Mouse (Mus musculus) CH12.LX (cell line): Measurements from ENCODE around the gene Ovca2. TPM values are rescaled to one million over a fixed set of nuclear protein-coding genes. Genes with fewer than 3 reads are reported as not detected.

Experiments
- DNase-seq: peaks from one replicate; pipeline ENCODE4 v3.0.0-alpha.2; 2013; ENCODE audit errors: extremely low read depth
- H3K27ac ChIP-seq: 2 replicates; pipeline ENCODE4 v1.5.1; 2012; ENCODE audit warnings: low read depth, mild to moderate bottlenecking, control low read depth, moderate library complexity; ENCODE audit not compliant: insufficient read depth
- H3K27me3 ChIP-seq: replicated peaks from 2 replicates; pipeline ENCODE3; 2012; ENCODE audit warnings: inconsistent platforms
- H3K36me3 ChIP-seq, 2 experiments: replicated peaks in 1 of 2; 2 replicates each; pipeline versions ENCODE3 to v1.6.1; 2012; ENCODE audit warnings: inconsistent platforms in 1 of 2, low read length in 1 of 2, mild to moderate bottlenecking in 1 of 2, mixed read lengths in 1 of 2, moderate library complexity in 1 of 2; ENCODE audit not compliant: control insufficient read depth in 1 of 2, insufficient read depth in 1 of 2
- H3K4me1 ChIP-seq, 2 experiments: 2 replicates each; pipeline ENCODE4 v1.6.1; 2012; ENCODE audit warnings: inconsistent platforms in 1 of 2, moderate library complexity in 1 of 2; ENCODE audit not compliant: insufficient read depth in 2 of 2, control insufficient read depth in 1 of 2
- H3K4me2 ChIP-seq: 2 replicates; pipeline ENCODE4 v1.6.1; 2012; ENCODE audit warnings: low read depth, mild to moderate bottlenecking, control low read depth; ENCODE audit not compliant: poor library complexity, insufficient read depth, severe bottlenecking
- H3K4me3 ChIP-seq, 3 experiments: fragments of 150-350 bp in 1 of 3; sonication (generic) in 1 of 3; replicated peaks in 1 of 3; 2 replicates each; pipeline versions ENCODE3 to v1.5.1; 2011 to 2012; ENCODE audit warnings: low read depth in 2 of 3, low read length in 2 of 3, mild to moderate bottlenecking in 2 of 3, moderate library complexity in 2 of 3, control low read depth in 1 of 3, improper control_type of control experiment in 1 of 3, inconsistent platforms in 1 of 3, mixed read lengths in 1 of 3; ENCODE audit not compliant: poor library complexity in 1 of 3
- H3K79me2 ChIP-seq: replicated peaks from 2 replicates; pipeline ENCODE4 v1.6.1; 2012; ENCODE audit warnings: mild to moderate bottlenecking, moderate library complexity; ENCODE audit not compliant: control insufficient read depth, poor library complexity, insufficient read depth, severe bottlenecking; ENCODE audit errors: extremely low read depth
- H3K9ac ChIP-seq: 2 replicates; pipeline ENCODE4 v1.6.1; 2012; ENCODE audit warnings: low read depth, mild to moderate bottlenecking, control low read depth, moderate library complexity; ENCODE audit not compliant: insufficient read depth
- H3K9me3 ChIP-seq: replicated peaks from 2 replicates; pipeline ENCODE3; 2012; ENCODE audit warnings: low read length, inconsistent platforms, mixed read lengths
- CHD2 ChIP-seq: IDR thresholded peaks from 2 replicates; pipeline ENCODE4 v1.6.1; 2011; ENCODE audit warnings: low read length, improper control_type of control experiment
- CTCF ChIP-seq, 2 experiments: IDR thresholded peaks in 1 of 2; conservative IDR thresholded peaks in 1 of 2; 2 replicates each; pipeline ENCODE4 v1.5.1; 2011 to 2012; ENCODE audit warnings: low read depth in 2 of 2, low read length in 2 of 2, improper control_type of control experiment in 1 of 2, inconsistent platforms in 1 of 2, mild to moderate bottlenecking in 1 of 2, moderate library complexity in 1 of 2
- ELF1 ChIP-seq: IDR thresholded peaks from 2 replicates; pipeline ENCODE4 v1.6.1; 2014; ENCODE audit warnings: low read depth, mild to moderate bottlenecking, inconsistent platforms, low read length, improper control_type of control experiment
- EP300 ChIP-seq: IDR thresholded peaks from 2 replicates; pipeline ENCODE4 v1.6.1; 2011; ENCODE audit warnings: low read length, improper control_type of control experiment
- HCFC1 ChIP-seq: IDR thresholded peaks from 2 replicates; pipeline ENCODE4 v1.6.1; 2012; ENCODE audit warnings: low read depth, mild to moderate bottlenecking, inconsistent platforms, low read length, improper control_type of control experiment
- JUN ChIP-seq: IDR thresholded peaks from 2 replicates; pipeline ENCODE4 v1.6.1; 2011; ENCODE audit warnings: low read depth, mild to moderate bottlenecking, low read length, improper control_type of control experiment, moderate library complexity; ENCODE audit not compliant: insufficient read depth
- MEF2A ChIP-seq: IDR thresholded peaks from 2 replicates; pipeline ENCODE4 v1.6.1; 2014; ENCODE audit warnings: low read depth, mild to moderate bottlenecking, inconsistent platforms, low read length, improper control_type of control experiment, borderline replicate concordance
- MYC ChIP-seq: IDR thresholded peaks from 2 replicates; pipeline ENCODE4 v1.6.1; 2011; ENCODE audit warnings: low read depth, mild to moderate bottlenecking, improper control_type of control experiment, low read length
- NRF1 ChIP-seq: IDR thresholded peaks from 2 replicates; pipeline ENCODE4 v1.6.1; 2014; ENCODE audit warnings: low read depth, mild to moderate bottlenecking, inconsistent platforms, low read length, improper control_type of control experiment, moderate library complexity
- PAX5 ChIP-seq: IDR thresholded peaks from 2 replicates; pipeline ENCODE4 v1.6.1; 2012; ENCODE audit warnings: low read length, inconsistent platforms, mixed read lengths
- POLR2A ChIP-seq: IDR thresholded peaks from 2 replicates; pipeline ENCODE4 v1.6.1; 2011; ENCODE audit warnings: low read depth, mild to moderate bottlenecking, improper control_type of control experiment, low read length
- RAD21 ChIP-seq: IDR thresholded peaks from 2 replicates; pipeline ENCODE4 v1.6.1; 2011; ENCODE audit warnings: low read depth, mild to moderate bottlenecking, low read length, improper control_type of control experiment, moderate library complexity
- TBP ChIP-seq: conservative IDR thresholded peaks from 2 replicates; pipeline ENCODE4 v1.6.1; 2011; ENCODE audit warnings: low read depth, low read length, improper control_type of control experiment
- TCF12 ChIP-seq: IDR thresholded peaks from 2 replicates; pipeline ENCODE4 v1.6.1; 2014; ENCODE audit warnings: low read depth, mild to moderate bottlenecking, inconsistent platforms, low read length, improper control_type of control experiment
- UBTF ChIP-seq: IDR thresholded peaks from 2 replicates; pipeline ENCODE4 v1.6.1; 2012; ENCODE audit warnings: low read depth, mild to moderate bottlenecking, inconsistent platforms, low read length, improper control_type of control experiment, moderate library complexity
- dilution Hi-C: fragments of 300-500 bp; cut with MboI; formaldehyde crosslinking; loops from 2 replicates; pipeline ENCODE4 v1.14.3; 2020; ENCODE audit warnings: low sequenced_read_pairs; ENCODE audit not compliant: extremely low pct_unique_long_range_greater_than_20kb, extremely low pct_ligation_motif_present
- in situ Hi-C: fragments of 300-500 bp; cut with MboI; formaldehyde crosslinking; loops from 3 replicates; pipeline ENCODE4 v1.14.3; 2019; ENCODE audit warnings: low sequenced_read_pairs, low pct_ligation_motif_present, low pct_unique_long_range_greater_than_20kb, mixed read lengths
- polyA plus RNA-seq: library from polyadenylated mRNA; unstranded; fragments of >175 nt; gene quantifications from 2 replicates; pipeline ENCODE4 v1.2.1, GENCODE M21; 2012; ENCODE audit warnings: low read depth; ENCODE audit not compliant: insufficient read length
- total RNA-seq, 2 experiments: library from RNA; depleted of rRNA; stranded (reverse); fragments of 300-350 nt in 1 of 2; fragments of >200 nt in 1 of 2; gene quantifications; 2 replicates each; pipeline ENCODE4 v1.2.3; 2012 to 2014

Ovca2 gene
- total and polyA plus RNA-seq, 3 experiments: 20.7 to 86.9 (median 32.1) TPM

DNA sequence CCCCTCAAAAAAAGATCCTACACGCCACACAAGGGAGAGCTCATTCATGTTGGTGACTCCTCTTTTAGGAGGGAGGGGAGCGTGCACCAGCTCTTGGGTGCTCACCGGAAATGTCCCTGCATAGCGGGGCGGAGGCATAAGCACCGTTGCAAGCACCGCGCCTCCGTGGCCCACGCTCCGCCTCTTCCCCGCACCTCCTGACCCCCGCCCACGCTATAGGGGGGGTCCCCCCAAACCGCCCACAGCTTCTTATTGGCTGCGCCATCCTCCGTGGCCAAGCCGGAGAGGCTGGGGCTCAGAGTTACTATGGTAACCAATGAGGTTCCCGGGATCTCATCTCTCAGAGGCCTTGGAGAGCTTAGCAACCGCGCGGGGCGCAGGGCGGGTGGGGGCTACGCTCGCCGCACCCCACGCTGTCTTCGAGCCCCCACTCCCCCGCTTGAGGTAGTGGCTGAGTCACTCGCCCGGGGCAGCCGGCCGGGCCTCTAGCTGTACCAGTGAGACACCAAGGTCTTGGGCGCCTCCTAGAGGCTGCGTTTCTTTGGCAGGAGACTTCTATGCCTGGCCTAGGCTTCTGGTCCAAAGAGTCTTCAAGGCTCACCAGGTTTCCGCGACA, 8.4 kb downstream of the Ovca2 start (continued):
- TF ChIP-seq HCFC1 (peak; percentile 17; the same call in 1 of the 2 replicates), TCF12 (peak; percentile 70; the same call in 1 of the 2 replicates), MYC (peak; percentile 55; the same call in 1 of the 2 replicates), NRF1 (peak; percentile 32; the same call in 1 of the 2 replicates), ELF1 (peak; percentile 70), RAD21 (peak; percentile 88), CHD2 (peak; percentile 54; the same call in 1 of the 2 replicates), JUN (no peak), UBTF (no peak), EP300 (peak; percentile 32; the same call in 1 of the 2 replicates), POLR2A (peak; percentile 61), CTCF (conservative IDR thresholded peaks at IDR 0.05 in 1 of 2, IDR thresholded peaks at IDR 0.05 in 1 of 2; ENCODE audit: low read depth in 2 of 2, low read length in 2 of 2) (peak; percentile 51 to 97), PAX5 (no peak)

DNA sequence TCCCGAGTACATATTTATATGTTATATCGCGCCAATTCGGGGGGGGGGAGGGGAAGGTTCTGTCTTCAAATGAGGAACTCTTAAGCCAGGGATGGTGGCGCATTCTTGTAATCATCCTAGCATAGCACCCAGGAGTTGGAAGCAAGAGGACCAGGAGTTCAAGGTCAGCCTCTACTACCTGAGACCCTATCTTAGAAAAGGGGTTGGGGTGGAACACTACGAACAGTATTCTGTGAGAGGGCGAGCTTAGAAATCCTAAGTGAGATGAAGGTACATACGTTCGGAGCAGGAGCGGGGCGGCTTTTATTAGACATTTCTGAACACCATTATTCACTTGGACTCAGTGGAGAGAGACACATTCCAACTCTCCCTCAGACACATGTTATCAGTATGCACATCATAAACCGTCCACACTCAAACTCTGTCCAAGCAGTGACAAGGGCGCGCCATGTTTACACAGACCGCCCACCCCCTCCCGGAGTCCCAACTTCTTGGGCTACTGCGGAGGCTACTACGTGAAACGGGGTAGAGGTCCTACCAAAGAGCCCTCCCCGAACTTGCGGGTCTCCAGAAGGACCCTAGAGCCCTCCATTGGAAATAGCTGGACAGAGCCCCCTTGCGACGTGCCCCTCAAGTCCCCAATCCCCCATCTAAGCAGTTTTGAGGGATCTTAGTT, 9.1 kb downstream of the Ovca2 start, which contains the start of gene Hic1:
TSS of gene Hic1 (minus strand) at position 115 of the 676 bp plus-strand sequence.
- Histone ChIP-seq H3K9ac (peak within 1 kb of the TSS; percentile 85), H3K27me3 (peaks cover 35% of the 10 kb centered on the region), H3K27ac (peak within 1 kb of the TSS; percentile 38), H3K4me2 (peak within 1 kb of the TSS; percentile 90), H3K4me1 (peaks cover 19 to 53% of the 10 kb centered on the region in 2 experiments), H3K9me3 (peaks cover 29% of the 10 kb centered on the region), H3K4me3 (peak within 1 kb of the TSS; percentile 61 to 74 (median 71)), H3K36me3 (peaks cover 29 to 31% of the 10 kb centered on the region in 2 experiments), H3K79me2 (no peaks in the 10 kb centered on the region; the same call in 1 of the 2 replicates)
- in situ Hi-C loops: loop anchor here (25.0 kb wide), 1 partner anchor 532 kb away; the partner anchor contains the start of gene Cluh
- DNase-seq: no peak
- dilution Hi-C loops: no loop called here
- TF ChIP-seq MEF2A (no peak; the same call in 1 of the 2 replicates), TBP (0 out of 2 replicates have a peak, but pooled peaks have one; percentile 30), CHD2 (peak; percentile 31; the same call in 1 of the 2 replicates)
